Mouse (Mus musculus) fibroblast of lung, adult 2 months (primary cell): ENCODE data around the gene Olfr498.

Experiments used
- DNase-seq: peaks from one replicate; pipeline ENCODE4 v3.0.0-alpha.2; 2011; ENCODE audit warnings: low read depth

The Olfr498 gene

DNA sequence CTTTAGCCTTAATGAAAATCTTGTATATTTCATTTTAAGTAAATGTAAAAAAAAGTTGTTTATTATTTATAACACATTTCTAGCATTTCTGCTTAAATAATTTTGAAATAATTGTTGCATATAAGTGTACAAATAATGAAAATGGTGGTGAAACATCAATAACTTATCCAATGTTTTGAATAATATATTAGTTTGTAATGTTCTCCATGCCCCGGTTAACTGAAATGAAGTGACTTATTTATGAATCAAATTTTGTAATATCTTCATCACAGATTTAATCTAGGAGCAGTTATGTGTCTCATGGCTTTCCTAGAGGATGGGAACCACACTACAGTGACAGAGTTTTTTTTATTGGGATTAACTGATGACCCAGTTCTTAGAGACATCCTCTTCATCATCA is at the start of gene Olfr498:
TSS of gene Olfr498 (plus strand) at position 301 of the 400 bp plus-strand sequence.
- no peak for DNase-seq

DNA sequence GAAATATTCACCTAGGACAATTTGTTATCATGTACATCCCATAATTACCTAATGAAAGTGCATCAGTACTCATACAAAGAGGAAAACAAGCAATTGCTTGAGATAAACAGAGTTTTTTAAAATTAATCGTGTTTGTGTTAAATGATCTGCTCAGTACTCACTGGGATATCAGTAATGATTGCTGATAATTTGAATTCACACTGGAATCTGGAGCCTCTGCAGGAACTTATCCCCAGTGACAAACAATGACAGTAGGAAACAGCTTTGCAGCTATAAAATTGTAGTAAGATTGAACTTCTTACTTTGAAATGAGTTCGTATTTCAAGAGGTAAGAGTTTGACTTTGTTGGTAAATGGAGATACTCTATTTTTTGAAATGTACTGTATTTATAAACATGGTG is 45.0 kb upstream of the Olfr498 start, which contains the start of gene Olfr497:
TSS of gene Olfr497 (plus strand) at position 301 of the 400 bp plus-strand sequence.
- no peak for DNase-seq
